Comparison of ENCODE assay signal across 10 mouse cellular contexts in the genomic region with DNA sequence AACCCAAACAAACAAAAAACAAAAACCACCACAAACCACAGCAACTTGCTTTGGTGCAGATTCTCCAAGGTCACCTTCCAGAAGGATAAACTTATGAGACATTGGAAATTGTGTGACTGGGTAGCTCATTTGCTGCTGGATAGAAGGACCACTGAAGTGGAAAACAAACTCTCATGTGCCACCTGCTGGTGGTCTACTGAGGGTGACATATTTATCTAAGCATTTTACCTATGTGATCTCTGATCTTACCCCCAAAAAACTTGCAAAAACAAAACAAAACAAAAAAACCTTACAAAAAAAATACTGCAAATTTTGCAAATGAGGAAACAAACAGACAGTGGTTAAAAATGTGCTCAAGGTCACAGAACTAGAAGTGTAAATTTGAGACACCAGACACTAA.
DNase-seq lines count a peak whose midpoint lies in the region; ATAC-seq and TF ChIP-seq lines count a peak whose summit lies in the region.
"Had no signal": no experiment of that assay in that cellular context is flagged by ENCODE, and none has a peak within 500 bp of the region (broad histone marks: within the 10 kb centered on the region; RNA-seq: fewer than 3 reads in every experiment).

No protein-coding gene starts in this region.

- H3K4me3 ChIP-seq in hindbrain, embryonic 14.5 days (replicated peaks; ENCODE audit: low read length) = no peak overlapping the region
- H3K4me3 ChIP-seq in hindbrain, embryonic 16.5 days (ENCODE audit: low read length) = no peak overlapping the region
- H3K4me3 ChIP-seq in stomach, postnatal 0 days (ENCODE audit: low read depth, low read length) = no peak overlapping the region
- H3K4me3 ChIP-seq in gastrocnemius, adult 2 months = no peak overlapping the region
- H3K4me3 ChIP-seq: lung, embryonic 15.5 days; neural tube, embryonic 12.5 days had no signal

- peak; percentile 30; the same call in 1 of the 2 replicates for TF ChIP-seq CTCF in stomach, postnatal 0 days (IDR thresholded peaks at IDR 0.05; ENCODE audit: low read depth)
- no peak for TF ChIP-seq CTCF in gastrocnemius, adult 2 months (IDR thresholded peaks at IDR 0.05)

- H3K36me3 ChIP-seq in hindbrain, embryonic 14.5 days (replicated peaks; ENCODE audit: control insufficient read depth, insufficient read depth) = no peaks in the 10 kb centered on the region
- no peaks in the 10 kb centered on the region for H3K36me3 ChIP-seq in hindbrain, embryonic 16.5 days (ENCODE audit: control insufficient read depth, insufficient read depth, low read length)
- H3K36me3 ChIP-seq in stomach, postnatal 0 days (ENCODE audit: control insufficient read depth, insufficient read depth, low read length) = no peaks in the 10 kb centered on the region
- H3K36me3 ChIP-seq: lung, embryonic 15.5 days; neural tube, embryonic 12.5 days had no signal

- no peak for TF ChIP-seq EP300 in stomach, postnatal 0 days (optimal IDR thresholded peaks at IDR 0.05)

- no peak overlapping the region for H3K9ac ChIP-seq in hindbrain, embryonic 14.5 days
- H3K9ac ChIP-seq in hindbrain, embryonic 16.5 days (ENCODE audit: low read depth, low read length) = no peak overlapping the region
- no peak overlapping the region for H3K9ac ChIP-seq in stomach, postnatal 0 days (ENCODE audit: low read length)
- H3K9ac ChIP-seq: lung, embryonic 15.5 days; neural tube, embryonic 12.5 days had no signal

- no peak for ATAC-seq in hindbrain, embryonic 14.5 days (ENCODE audit: low FRiP score)
- no peak for ATAC-seq in hindbrain, embryonic 16.5 days
- ATAC-seq in stomach, postnatal 0 days (ENCODE audit: low FRiP score, low TSS enrichment) = no peak

- H3K27me3 ChIP-seq in hindbrain, embryonic 14.5 days (ENCODE audit: control insufficient read depth, insufficient read depth, low read length) = no peaks in the 10 kb centered on the region
- H3K27me3 ChIP-seq in hindbrain, embryonic 16.5 days (replicated peaks; ENCODE audit: control insufficient read depth, insufficient read depth, low read length) = no peaks in the 10 kb centered on the region
- no peaks in the 10 kb centered on the region for H3K27me3 ChIP-seq in stomach, postnatal 0 days (ENCODE audit: control insufficient read depth, insufficient read depth, low read length)
- H3K27me3 ChIP-seq: lung, embryonic 15.5 days; neural tube, embryonic 12.5 days had no signal

- no peak overlapping the region for H3K4me2 ChIP-seq in hindbrain, embryonic 14.5 days (replicated peaks)
- no peak overlapping the region for H3K4me2 ChIP-seq in hindbrain, embryonic 16.5 days (ENCODE audit: low read length)
- H3K4me2 ChIP-seq in stomach, postnatal 0 days (replicated peaks; ENCODE audit: low read depth) = no peak overlapping the region
- H3K4me2 ChIP-seq: lung, embryonic 15.5 days; neural tube, embryonic 12.5 days had no signal

- no peaks in the 10 kb centered on the region for H3K9me3 ChIP-seq in hindbrain, embryonic 14.5 days (ENCODE audit: control insufficient read depth, low read length)
- H3K9me3 ChIP-seq in hindbrain, embryonic 16.5 days (ENCODE audit: control insufficient read depth, low read length) = no peaks in the 10 kb centered on the region
- H3K9me3 ChIP-seq in stomach, postnatal 0 days (ENCODE audit: control insufficient read depth, low read length) = no peaks in the 10 kb centered on the region
- H3K9me3 ChIP-seq: lung, embryonic 15.5 days; neural tube, embryonic 12.5 days had no signal

- DNase-seq in hindbrain, embryonic 14.5 days (ENCODE audit: low spot score) = peak; percentile 31
- DNase-seq in right cerebral cortex, adult 18-20 months = peak; percentile 5
- DNase-seq in right cerebral cortex, postnatal 14 days = no peak
- peak; percentile 34 for DNase-seq in embryo, embryonic 11 days
- DNase-seq in stomach, postnatal 0 days (ENCODE audit: low spot score) = no peak
- no peak for DNase-seq in gastrocnemius, adult 2 months
- DNase-seq in heart, adult 18-20 months = no peak

- no peaks in the 10 kb centered on the region for H3K4me1 ChIP-seq in hindbrain, embryonic 14.5 days (replicated peaks; ENCODE audit: control insufficient read depth, insufficient read depth, low read length)
- H3K4me1 ChIP-seq in hindbrain, embryonic 16.5 days (ENCODE audit: control insufficient read depth, insufficient read depth, low read depth, low read length) = no peaks in the 10 kb centered on the region
- no peaks in the 10 kb centered on the region for H3K4me1 ChIP-seq in stomach, postnatal 0 days (replicated peaks; ENCODE audit: control insufficient read depth, insufficient read depth)
- H3K4me1 ChIP-seq: lung, embryonic 15.5 days; neural tube, embryonic 12.5 days had no signal

- intact Hi-C loops in gastrocnemius, adult 2 months (cut with DNase I) = no loop called here

- no peak overlapping the region for H3K27ac ChIP-seq in hindbrain, embryonic 14.5 days
- no peak overlapping the region for H3K27ac ChIP-seq in hindbrain, embryonic 16.5 days (ENCODE audit: low read depth, low read length)
- H3K27ac ChIP-seq in stomach, postnatal 0 days (replicated peaks) = no peak overlapping the region
- no peak overlapping the region for H3K27ac ChIP-seq in gastrocnemius, adult 2 months
- H3K27ac ChIP-seq: lung, embryonic 15.5 days; neural tube, embryonic 12.5 days had no signal

Comparison
In these comparisons a context has a peak if more than half of its experiments do, and no peak if none do; other contexts are left out.
1. DNase-seq: peak in hindbrain, embryonic 14.5 days (single experiment), right cerebral cortex, adult 18-20 months (single experiment) and embryo, embryonic 11 days (single experiment); none in right cerebral cortex, postnatal 14 days (single experiment), stomach, postnatal 0 days (single experiment), gastrocnemius, adult 2 months (single experiment) and heart, adult 18-20 months (0 of 2).